Comparison of ENCODE assay signal across 8 mouse cellular contexts in genomic region chr15:98917091-98917490, GRCm38 (mm10). TPM values are rescaled to one million over a fixed set of nuclear protein-coding genes. Genes with fewer than 3 reads are reported as not detected.
DNase-seq lines count a peak whose midpoint lies in the region; ATAC-seq and TF ChIP-seq lines count a peak whose summit lies in the region.

No protein-coding gene starts in this region.

- ATAC-seq in granulocyte monocyte progenitor cell, adult 5-6 weeks (replicated peaks; ENCODE audit: poor library complexity, severe bottlenecking) = 0 out of 2 replicates have a peak, but pooled peaks have one; percentile 0
- no peak for ATAC-seq in liver, embryonic 12.5 days
- ATAC-seq in cerebellum, adult (ENCODE audit: insufficient number of reproducible peaks, low FRiP score, low TSS enrichment) = no peak

- 1% methylated on average over 14 of the region's 14 CpGs for WGBS in liver, embryonic 12.5 days (ENCODE audit: insufficient replicate concordance)
- under 1% methylated on average over 14 of the region's 14 CpGs for WGBS in olfactory bulb, adult 2 months

- TF ChIP-seq POLR2A in olfactory bulb, adult 2 months (IDR thresholded peaks at IDR 0.05; ENCODE audit: insufficient read depth, low read depth, low read length) = no peak

- H3K4me2 ChIP-seq in liver, embryonic 12.5 days = peak overlapping the region; percentile 95

- peaks cover 2% of the 10 kb centered on the region; the same call in 1 of the 2 replicates for H3K36me3 ChIP-seq in liver, embryonic 12.5 days

- H3K4me3 ChIP-seq in liver, embryonic 12.5 days = peak overlapping the region; percentile 84
- peak overlapping the region; percentile 89 for H3K4me3 ChIP-seq in olfactory bulb, adult 2 months (ENCODE audit: insufficient read depth, low read depth, low read length)

- H3K9me3 ChIP-seq in liver, embryonic 12.5 days (replicated peaks) = no peaks in the 10 kb centered on the region

- H3K27me3 ChIP-seq in liver, embryonic 12.5 days (replicated peaks) = no peaks in the 10 kb centered on the region; the same call in 1 of the 2 replicates

- H3K9ac ChIP-seq in liver, embryonic 12.5 days = peak overlapping the region; percentile 83

- peak overlapping the region; percentile 81 for H3K27ac ChIP-seq in liver, embryonic 12.5 days
- H3K27ac ChIP-seq in olfactory bulb, adult 2 months (ENCODE audit: insufficient read depth, low read depth, low read length) = peak overlapping the region; percentile 42

- no peak for TF ChIP-seq CTCF in olfactory bulb, adult 2 months (IDR thresholded peaks at IDR 0.05; ENCODE audit: insufficient read depth, low read depth, low read length)

- DNase-seq in layer of hippocampus, adult 11-12 months (ENCODE audit: low spot score) = peak; percentile 18
- DNase-seq in layer of hippocampus, adult 8-10 months (ENCODE audit: low spot score in 2 of 2) = no peak
- DNase-seq in ZHBTc4 (ENCODE audit: low read depth, low spot score) = peak; percentile 51
- DNase-seq in layer of hippocampus, adult 9-10 months (ENCODE audit: low spot score) = no peak

- peaks cover 27% of the 10 kb centered on the region for H3K4me1 ChIP-seq in liver, embryonic 12.5 days
- peaks cover 6% of the 10 kb centered on the region; the same call in 1 of the 2 replicates for H3K4me1 ChIP-seq in olfactory bulb, adult 2 months (ENCODE audit: control insufficient read depth, insufficient read depth, low read length)

RNA-seq across cellular contexts. Expression of gene Lmbr1l, which starts 0.9 kb away (rescaled TPM):
- total RNA-seq in layer of hippocampus, adult 8-10 months (2022) = 10 to 100 TPM; 17.9 to 21.8 (median 19.6) TPM
- 3.5 and 8.5 TPM in 2 replicates for total RNA-seq in granulocyte monocyte progenitor cell, adult 5-6 weeks (2014; fragmentation: Nextera tagmentation)
- 7.7 and 11.9 TPM in 2 replicates for total RNA-seq in granulocyte monocyte progenitor cell, adult 5-6 weeks (2017)
- polyA plus RNA-seq in liver, embryonic 12.5 days (2016; fragmentation: Nextera tagmentation; extraction: Ambion mirVana) = 4.4 and 4.6 TPM in 2 replicates
- polyA plus RNA-seq in olfactory bulb, adult 2 months (2012; ENCODE audit: insufficient read depth, insufficient read length, low replicate concordance, missing spikeins) = not detected in 2 replicates

RNA-seq across cellular contexts. Expression of gene Tuba1b, which starts 17.3 kb away (rescaled TPM):
- total RNA-seq in layer of hippocampus, adult 8-10 months (2022) = 100 to 1,000 TPM; 488 to 526 (median 515) TPM
- total RNA-seq in granulocyte monocyte progenitor cell, adult 5-6 weeks (2014; fragmentation: Nextera tagmentation) = 2,030 and 2,397 TPM in 2 replicates
- total RNA-seq in granulocyte monocyte progenitor cell, adult 5-6 weeks (2017) = 964 and 1,039 TPM in 2 replicates
- 1,333 and 1,388 TPM in 2 replicates for polyA plus RNA-seq in liver, embryonic 12.5 days (2016; fragmentation: Nextera tagmentation; extraction: Ambion mirVana)
- polyA plus RNA-seq in olfactory bulb, adult 2 months (2012; ENCODE audit: insufficient read depth, insufficient read length, low replicate concordance, missing spikeins) = 649 and 1,228 TPM in 2 replicates

RNA-seq across cellular contexts. Expression of gene Dhh, which starts 18.8 kb away (rescaled TPM):
- total RNA-seq in layer of hippocampus, adult 8-10 months (2022) = under 1 TPM in 3 of 4 experiments, not detected in 1; 0.18 to 0.34 (median 0.23) TPM
- not detected in 2 replicates for total RNA-seq in granulocyte monocyte progenitor cell, adult 5-6 weeks (2014; fragmentation: Nextera tagmentation)
- total RNA-seq in granulocyte monocyte progenitor cell, adult 5-6 weeks (2017) = not detected in 2 replicates
- 0.25 and 0.32 TPM in 2 replicates for polyA plus RNA-seq in liver, embryonic 12.5 days (2016; fragmentation: Nextera tagmentation; extraction: Ambion mirVana)
- polyA plus RNA-seq in olfactory bulb, adult 2 months (2012; ENCODE audit: insufficient read depth, insufficient read length, low replicate concordance, missing spikeins) = not detected in 2 replicates

RNA-seq across cellular contexts. Expression of gene Rhebl1, which starts 22.8 kb away (rescaled TPM):
- 10 to 100 TPM in 1 of 4 experiments, 1 to 10 TPM in 3; 4.9 to 10.4 (median 7.9) TPM for total RNA-seq in layer of hippocampus, adult 8-10 months (2022)
- 14.3 and 25.5 TPM in 2 replicates for total RNA-seq in granulocyte monocyte progenitor cell, adult 5-6 weeks (2014; fragmentation: Nextera tagmentation)
- 4.3 and 7.3 TPM in 2 replicates for total RNA-seq in granulocyte monocyte progenitor cell, adult 5-6 weeks (2017)
- 4.9 TPM in 2 replicates for polyA plus RNA-seq in liver, embryonic 12.5 days (2016; fragmentation: Nextera tagmentation; extraction: Ambion mirVana)
- polyA plus RNA-seq in olfactory bulb, adult 2 months (2012; ENCODE audit: insufficient read depth, insufficient read length, low replicate concordance, missing spikeins) = not detected in 2 replicates

RNA-seq across cellular contexts. Expression of gene Gm49450, which starts 36.3 kb away (rescaled TPM):
- total RNA-seq in layer of hippocampus, adult 8-10 months (2022) = not detected
- not detected in 2 replicates for total RNA-seq in granulocyte monocyte progenitor cell, adult 5-6 weeks (2014; fragmentation: Nextera tagmentation)
- not detected in 2 replicates for total RNA-seq in granulocyte monocyte progenitor cell, adult 5-6 weeks (2017)
- not detected in 2 replicates for polyA plus RNA-seq in liver, embryonic 12.5 days (2016; fragmentation: Nextera tagmentation; extraction: Ambion mirVana)
- polyA plus RNA-seq in olfactory bulb, adult 2 months (2012; ENCODE audit: insufficient read depth, insufficient read length, low replicate concordance, missing spikeins) = not detected in 2 replicates

Comparison
In these comparisons a context has a peak if more than half of its experiments do, and no peak if none do; other contexts are left out.
1. DNase-seq: peak in layer of hippocampus, adult 11-12 months (single experiment) and ZHBTc4 (single experiment); none in layer of hippocampus, adult 8-10 months (0 of 2) and layer of hippocampus, adult 9-10 months (single experiment).